Mouse (Mus musculus) lung, postnatal 25 days (tissue): Measurements from ENCODE around the gene Olfr1337.
"Not testable (repeated sequence)": the region's sequence is repeated elsewhere in the genome, so short reads cannot be mapped to it uniquely, and the experiment has no call there.

ENCODE experiments used
- DNase-seq: peaks from one replicate; pipeline ENCODE4 v3.0.0; 2022; ENCODE audit warnings: low spot score

The Olfr1337 gene

GRCm38 (mm10) chr4:118782486-118782885 is at the start of gene Olfr1337:
Gene Olfr1337 (minus strand): TSS chr4:118782586.
- DNase-seq, result no peak

GRCm38 (mm10) chr4:118818921-118819320 is 36.5 kb upstream of the Olfr1337 start:
- no peak for DNase-seq

GRCm38 (mm10) chr4:118809844-118810243 is 27.5 kb upstream of the Olfr1337 start, which contains the start of gene Olfr1335:
Gene Olfr1335 (minus strand): TSS chr4:118809944.
- no peak for DNase-seq

- DNase-seq, result not testable (repeated sequence)
Measured at GRCm38 (mm10) chr4:118792796-118793195, 10.4 kb upstream of the Olfr1337 start.

- DNase-seq, result no peak
Measured at GRCm38 (mm10) chr4:118758637-118759036, 23.7 kb downstream of the Olfr1337 start, which contains the start of gene Olfr1338. Gene Olfr1338 (minus strand): TSS chr4:118758737.

GRCm38 (mm10) chr4:118741881-118742280 is 40.5 kb downstream of the Olfr1337 start:
- no peak for DNase-seq

GRCm38 (mm10) chr4:118740988-118741698 is 41.2 kb downstream of the Olfr1337 start:
- DNase-seq, result no peak

GRCm38 (mm10) chr4:118739574-118739973 is 42.8 kb downstream of the Olfr1337 start:
- no peak for DNase-seq

GRCm38 (mm10) chr4:118731875-118732274 is 50.5 kb downstream of the Olfr1337 start, which contains the start of gene Olfr1339:
Gene Olfr1339 (plus strand): TSS chr4:118732175.
- DNase-seq, result no peak
